Comparison of ENCODE assay signal across 8 mouse cellular contexts in genomic region chr1:73998131-73998865, GRCm38 (mm10).
DNase-seq lines count a peak whose midpoint lies in the region; TF ChIP-seq lines count a peak whose summit lies in the region.

No protein-coding gene starts in this region.

- H3K4me1 ChIP-seq in spleen, adult 2 months (ENCODE audit: control insufficient read depth, insufficient read depth, insufficient read length) = no peaks in the 10 kb centered on the region
- peaks cover 60% of the 10 kb centered on the region for H3K4me1 ChIP-seq in heart, adult 2 months (ENCODE audit: control insufficient read depth, insufficient read depth, low read length)

- H3K79me2 ChIP-seq in heart, adult 2 months (replicated peaks; ENCODE audit: control insufficient read depth, insufficient read depth, low read length) = no peaks in the 10 kb centered on the region

- DNase-seq in spleen, adult 2 months (ENCODE audit: low read depth in 1 of 2, low spot score in 2 of 2) = no peak
- no peak for DNase-seq in spleen, adult 12 weeks (ENCODE audit: low spot score)
- peak; percentile 80 to 87 for DNase-seq in heart, adult 2 months
- peak; percentile 70 for DNase-seq in kidney, postnatal 14 days
- peak; percentile 87 for DNase-seq in skeletal muscle tissue, adult 2 months (ENCODE audit: low read depth, low spot score)
- no peak for DNase-seq in thymus, postnatal 14 days
- no peak for DNase-seq in layer of hippocampus, adult 9-10 months (ENCODE audit: low spot score)
- DNase-seq in cerebellum, adult 8-10 months = no peak

- H3K36me3 ChIP-seq in spleen, adult 2 months (ENCODE audit: control insufficient read depth, insufficient read depth, low read length) = no peaks in the 10 kb centered on the region
- peaks cover 67% of the 10 kb centered on the region for H3K36me3 ChIP-seq in heart, adult 2 months (ENCODE audit: control insufficient read depth, insufficient read depth, low read length)

- peak; percentile 45; the same call in 1 of the 2 replicates for TF ChIP-seq EP300 in heart, adult 2 months (IDR thresholded peaks at IDR 0.05; ENCODE audit: insufficient read depth, low read depth, low read length)

- TF ChIP-seq POLR2A in spleen, adult 2 months (IDR thresholded peaks at IDR 0.05; ENCODE audit: low read depth, low read length) = no peak
- TF ChIP-seq POLR2A in heart, adult 2 months (IDR thresholded peaks at IDR 0.05; ENCODE audit: insufficient read depth, low read depth, low read length) = no peak; the same call in 1 of the 2 replicates

- H3K27me3 ChIP-seq in spleen, adult 2 months (ENCODE audit: control insufficient read depth, insufficient read depth, low read length) = no peaks in the 10 kb centered on the region
- no peaks in the 10 kb centered on the region for H3K27me3 ChIP-seq in heart, adult 2 months (ENCODE audit: control insufficient read depth, insufficient read depth, low read length)

- intact Hi-C loops in heart, adult 2 months (cut with DNase I) = loop anchor here (1.0 to 5.0 kb wide), 2 partner anchors 10 to 124 kb away; partner anchors contain the start of gene Tns1

- no peak overlapping the region for H3K4me3 ChIP-seq in spleen, adult 2 months (ENCODE audit: extremely low read depth, insufficient read depth, insufficient read length)
- H3K4me3 ChIP-seq in heart, adult 2 months = peak overlapping the region; percentile 13; the same call in 1 of the 2 replicates

- H3K9ac ChIP-seq in heart, adult 2 months (ENCODE audit: low read depth, low read length) = peak overlapping the region; percentile 51

- no peak for TF ChIP-seq CTCF in spleen, adult 2 months (IDR thresholded peaks at IDR 0.05; ENCODE audit: extremely low read depth, insufficient read depth, insufficient read length, insufficient replicate concordance)
- no peak for TF ChIP-seq CTCF in heart, adult 2 months (IDR thresholded peaks at IDR 0.05)

- WGBS in spleen, adult 2 months = 34% methylated on average over 9 of the region's 9 CpGs
- WGBS in heart, adult 2 months = 7% methylated on average over 9 of the region's 9 CpGs

- peak overlapping the region; percentile 61 for H3K27ac ChIP-seq in spleen, adult 2 months (ENCODE audit: insufficient read depth, low read length)
- H3K27ac ChIP-seq in heart, adult 2 months = peak overlapping the region; percentile 96

Comparison
In these comparisons a context has a peak if more than half of its experiments do, and no peak if none do; other contexts are left out.
1. DNase-seq: peak in heart, adult 2 months (2 of 2), kidney, postnatal 14 days (single experiment) and skeletal muscle tissue, adult 2 months (single experiment); none in spleen, adult 2 months (0 of 2), spleen, adult 12 weeks (single experiment), thymus, postnatal 14 days (single experiment), layer of hippocampus, adult 9-10 months (single experiment) and cerebellum, adult 8-10 months (single experiment).